Mouse (Mus musculus) MEL (cell line): ENCODE results near the gene Tspoap1.

Experiments used
- CTCF ChIP-seq, 3 experiments: IDR thresholded peaks in 2 of 3; conservative IDR thresholded peaks in 1 of 3; 2 replicates each; pipeline ENCODE4 v1.5.1; 2011 to 2012; ENCODE audit warnings: low read length in 3 of 3, low read depth in 2 of 3, mild to moderate bottlenecking in 2 of 3, improper control_type of control experiment in 1 of 3, inconsistent platforms in 1 of 3, mixed read lengths in 1 of 3, moderate library complexity in 1 of 3; ENCODE audit not compliant: control insufficient read depth in 1 of 3, insufficient read depth in 1 of 3, poor library complexity in 1 of 3, severe bottlenecking in 1 of 3
- E2F4 ChIP-seq: IDR thresholded peaks from 2 replicates; pipeline ENCODE4 v1.6.1; 2011; ENCODE audit warnings: low read depth, low read length, improper control_type of control experiment, borderline replicate concordance
- JUND ChIP-seq: IDR thresholded peaks from 2 replicates; pipeline ENCODE4 v1.6.1; 2011; ENCODE audit warnings: low read depth, mild to moderate bottlenecking, improper control_type of control experiment, low read length
- MAX ChIP-seq: IDR thresholded peaks from 2 replicates; pipeline ENCODE4 v1.6.1; 2011; ENCODE audit warnings: low read length, improper control_type of control experiment
- POLR2A ChIP-seq, 2 experiments: IDR thresholded peaks; 2 replicates each; pipeline ENCODE4 v1.6.1; 2011 to 2012; ENCODE audit warnings: low read length in 2 of 2, mild to moderate bottlenecking in 2 of 2, control low read depth in 1 of 2, improper control_type of control experiment in 1 of 2, low read depth in 1 of 2, moderate library complexity in 1 of 2; ENCODE audit not compliant: control insufficient read depth in 1 of 2, insufficient read depth in 1 of 2, poor library complexity in 1 of 2
- SIN3A ChIP-seq: IDR thresholded peaks from 2 replicates; pipeline ENCODE4 v1.6.1; 2012; ENCODE audit warnings: low read length, improper control_type of control experiment, inconsistent platforms
- SMC3 ChIP-seq: IDR thresholded peaks from 2 replicates; pipeline ENCODE4 v1.6.1; 2011; ENCODE audit warnings: low read depth, low read length, improper control_type of control experiment
- USF1 ChIP-seq: IDR thresholded peaks from 2 replicates; pipeline ENCODE4 v1.6.1; 2014; ENCODE audit warnings: low read depth, mild to moderate bottlenecking, inconsistent platforms, low read length, improper control_type of control experiment, moderate library complexity

DNA sequence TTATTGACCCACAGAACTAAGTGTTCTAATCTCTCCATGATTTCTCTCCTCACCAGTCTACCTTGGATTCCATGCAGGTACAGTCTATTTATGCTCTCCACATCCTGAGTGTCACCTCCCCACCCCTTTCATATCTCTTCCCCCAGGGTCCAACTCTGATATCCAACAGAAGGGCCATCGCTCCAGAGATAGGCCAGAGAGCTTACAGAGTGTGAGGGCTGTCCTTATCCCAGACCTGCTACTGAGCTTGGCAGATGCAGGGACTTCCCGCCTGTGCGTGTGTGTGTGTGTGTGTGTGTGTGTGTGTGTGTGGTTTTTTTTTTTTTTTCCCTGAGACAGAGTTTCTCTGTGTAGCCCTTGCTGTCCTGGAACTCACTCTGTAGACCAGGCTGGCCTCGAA lies 8.4 kb downstream of the Tspoap1 start:
- TF ChIP-seq SMC3 (no peak), CTCF (IDR thresholded peaks at IDR 0.05 in 2 of 3, conservative IDR thresholded peaks at IDR 0.05 in 1 of 3; ENCODE audit: control insufficient read depth in 1 of 3, insufficient read depth in 1 of 3, low read depth in 2 of 3, low read length in 3 of 3, poor library complexity in 1 of 3, severe bottlenecking in 1 of 3) (no peak), USF1 (no peak), POLR2A (IDR thresholded peaks at IDR 0.05; ENCODE audit: control insufficient read depth in 1 of 2, insufficient read depth in 1 of 2, low read depth in 1 of 2, low read length in 2 of 2, poor library complexity in 1 of 2) (no peak), MAX (no peak), SIN3A (no peak), E2F4 (no peak), JUND (no peak)
